Mouse (Mus musculus) intestine, embryonic 14.5 days (tissue): ENCODE data around the gene Slc35c2. TPM values are rescaled to one million over a fixed set of nuclear protein-coding genes. Genes with fewer than 3 reads are reported as not detected.

Source experiments
- ATAC-seq: fragments of 200-750 bp; cut with Nextera tagmentation; replicated peaks from 2 replicates; pipeline ENCODE4 v1.8.0; 2017; ENCODE audit warnings: low read depth, moderate number of reproducible peaks, moderate TSS enrichment, moderate library complexity; ENCODE audit not compliant: low FRiP score, low TSS enrichment
- DNase-seq: peaks from one replicate; pipeline ENCODE4 v3.0.0-alpha.2; 2018; ENCODE audit warnings: low spot score
- H3K27ac ChIP-seq: fragments of 300-500 bp; sonication (generic); 2 replicates; pipeline ENCODE4 v1.5.1; 2014; ENCODE audit warnings: low read depth, mild to moderate bottlenecking, control low read depth
- H3K27me3 ChIP-seq: fragments of 300-500 bp; sonication (generic); replicated peaks from 2 replicates; pipeline ENCODE4 v1.6.1; 2014; ENCODE audit warnings: low read length, control low read depth; ENCODE audit not compliant: control insufficient read depth, insufficient read depth
- H3K36me3 ChIP-seq: fragments of 300-500 bp; sonication (generic); 2 replicates; pipeline ENCODE4 v1.6.1; 2014; ENCODE audit warnings: low read length, control low read depth; ENCODE audit not compliant: control insufficient read depth, insufficient read depth
- H3K4me1 ChIP-seq: fragments of 300-500 bp; sonication (generic); replicated peaks from 2 replicates; pipeline ENCODE4 v1.6.1; 2014; ENCODE audit warnings: low read length, control low read depth, mixed read lengths; ENCODE audit not compliant: control insufficient read depth, insufficient read depth
- H3K4me2 ChIP-seq: fragments of 300-500 bp; sonication (generic); 2 replicates; pipeline ENCODE4 v1.6.1; 2014; ENCODE audit warnings: low read length
- H3K4me3 ChIP-seq: fragments of 300-500 bp; sonication (generic); 2 replicates; pipeline ENCODE4 v1.5.1; 2014; ENCODE audit warnings: low read depth, low read length, control low read depth, mixed read lengths
- H3K9ac ChIP-seq: fragments of 300-500 bp; sonication (generic); 2 replicates; pipeline ENCODE4 v1.6.1; 2014; ENCODE audit warnings: mild to moderate bottlenecking, low read length
- H3K9me3 ChIP-seq: fragments of 300-500 bp; sonication (generic); 2 replicates; pipeline ENCODE4 v1.6.1; 2016; ENCODE audit warnings: low read length, control low read depth; ENCODE audit not compliant: control insufficient read depth
- WGBS: fragments of 180-500 bp; shearing (Covaris S2); extraction: QIAGEN DNeasy Blood & Tissue Kit; methylation state at CpG from one replicate; pipeline ENCODE4 v1.1.7; 2014; 5-methylcytosine and 5-hydroxymethylcytosine counted together
- polyA plus RNA-seq: library from polyadenylated mRNA; unstranded; fragments of >200 nt; fragmentation: Nextera tagmentation; extraction: Ambion mirVana; gene quantifications from 2 replicates; pipeline ENCODE4 v1.2.1, GENCODE M21; 2014

Slc35c2 gene
- polyA plus RNA-seq, 1 experiment from 2014 or later = 52.4 TPM

- WGBS = under 1% methylated on average over 28 of the region's 30 CpGs
- peak; percentile 41 for ATAC-seq
- Histone ChIP-seq H3K36me3 (no peaks in the 10 kb centered on the region), H3K27me3 (no peaks in the 10 kb centered on the region), H3K4me3 (peak overlapping the region; percentile 94), H3K27ac (peak overlapping the region; percentile 59; the same call in 1 of the 2 replicates), H3K4me2 (peak overlapping the region; percentile 92), H3K4me1 (peaks cover 40% of the 10 kb centered on the region), H3K9me3 (no peaks in the 10 kb centered on the region), H3K9ac (peak overlapping the region; percentile 86)
- DNase-seq = no peak
Observed at GRCm38 (mm10) chr2:165325521-165326303, 38.0 kb upstream of the Slc35c2 start.

GRCm38 (mm10) chr2:165323928-165324327 lies 36.3 kb upstream of the Slc35c2 start:
- no peak for ATAC-seq
- WGBS = 66% methylated on average over 5 of the region's 5 CpGs
- no peaks in the 10 kb centered on the region for H3K27me3 ChIP-seq
- peaks cover 40% of the 10 kb centered on the region for H3K4me1 ChIP-seq
- no peak overlapping the region for H3K4me3 ChIP-seq
- H3K9me3 ChIP-seq = no peaks in the 10 kb centered on the region
- no peak for DNase-seq
- no peak overlapping the region for H3K9ac ChIP-seq
- no peak overlapping the region for H3K4me2 ChIP-seq
- H3K27ac ChIP-seq = no peak overlapping the region
- no peaks in the 10 kb centered on the region for H3K36me3 ChIP-seq

- Histone ChIP-seq H3K27ac (no peak overlapping the region), H3K27me3 (no peaks in the 10 kb centered on the region), H3K4me2 (no peak overlapping the region), H3K36me3 (no peaks in the 10 kb centered on the region), H3K4me3 (no peak overlapping the region), H3K4me1 (peaks cover 41% of the 10 kb centered on the region), H3K9ac (no peak overlapping the region), H3K9me3 (no peaks in the 10 kb centered on the region)
- ATAC-seq = no peak
- 75% methylated on average over 5 of the region's 5 CpGs for WGBS
- DNase-seq = no peak
Observed at GRCm38 (mm10) chr2:165323484-165323883, 35.8 kb upstream of the Slc35c2 start.

- Histone ChIP-seq H3K9ac (no peak overlapping the region), H3K9me3 (no peaks in the 10 kb centered on the region), H3K4me1 (peaks cover 51% of the 10 kb centered on the region), H3K36me3 (no peaks in the 10 kb centered on the region), H3K27ac (no peak overlapping the region), H3K4me3 (no peak overlapping the region), H3K27me3 (no peaks in the 10 kb centered on the region), H3K4me2 (no peak overlapping the region)
- WGBS = 88% methylated on average over 22 of the region's 22 CpGs
- ATAC-seq (no peak), DNase-seq (no peak)
Observed at GRCm38 (mm10) chr2:165321981-165322735, 34.5 kb upstream of the Slc35c2 start.

GRCm38 (mm10) chr2:165321381-165321888 lies 33.8 kb upstream of the Slc35c2 start:
- Histone ChIP-seq H3K9me3 (no peaks in the 10 kb centered on the region), H3K9ac (no peak overlapping the region)
- 68% methylated on average over 8 of the region's 8 CpGs for WGBS

GRCm38 (mm10) chr2:165320531-165321150 lies 33.0 kb upstream of the Slc35c2 start:
- ATAC-seq (no peak), DNase-seq (no peak)
- Histone ChIP-seq H3K4me3 (no peak overlapping the region), H3K4me1 (peaks cover 58% of the 10 kb centered on the region), H3K9me3 (no peaks in the 10 kb centered on the region), H3K9ac (no peak overlapping the region; the same call in 1 of the 2 replicates), H3K36me3 (peaks cover 8% of the 10 kb centered on the region), H3K4me2 (no peak overlapping the region), H3K27me3 (no peaks in the 10 kb centered on the region), H3K27ac (no peak overlapping the region; the same call in 1 of the 2 replicates)
- 60% methylated on average over 12 of the region's 12 CpGs for WGBS

More at GRCm38 (mm10) chr2:165321381-165321888, 33.8 kb upstream of the Slc35c2 start:
- ATAC-seq = no peak
- Histone ChIP-seq H3K4me2 (peak overlapping the region; percentile 8; the same call in 1 of the 2 replicates), H3K27me3 (no peaks in the 10 kb centered on the region), H3K4me1 (peaks cover 56% of the 10 kb centered on the region), H3K4me3 (no peak overlapping the region), H3K27ac (no peak overlapping the region; the same call in 1 of the 2 replicates), H3K36me3 (0 out of 2 replicates have a peak, but pooled peaks cover under 1% of the 10 kb centered on the region)
- DNase-seq = no peak

GRCm38 (mm10) chr2:165319503-165319902 lies 31.8 kb upstream of the Slc35c2 start:
- DNase-seq = no peak
- no peak for ATAC-seq
- Histone ChIP-seq H3K27me3 (no peaks in the 10 kb centered on the region), H3K9ac (no peak overlapping the region), H3K4me2 (no peak overlapping the region), H3K27ac (no peak overlapping the region), H3K4me1 (peaks cover 47% of the 10 kb centered on the region), H3K9me3 (no peaks in the 10 kb centered on the region), H3K4me3 (no peak overlapping the region), H3K36me3 (peaks cover 19% of the 10 kb centered on the region)
- WGBS = 40% methylated on average over 4 of the region's 4 CpGs

GRCm38 (mm10) chr2:165318941-165319340 lies 31.3 kb upstream of the Slc35c2 start:
- WGBS = 82% methylated on average over 7 of the region's 7 CpGs
- Histone ChIP-seq H3K27ac (no peak overlapping the region), H3K9me3 (no peaks in the 10 kb centered on the region), H3K4me3 (no peak overlapping the region), H3K27me3 (no peaks in the 10 kb centered on the region), H3K9ac (no peak overlapping the region), H3K4me2 (no peak overlapping the region), H3K36me3 (peaks cover 25% of the 10 kb centered on the region), H3K4me1 (peaks cover 42% of the 10 kb centered on the region)
- ATAC-seq = no peak
- no peak for DNase-seq
